Mouse (Mus musculus): ENCODE measurements around the gene Fut7. TPM values are rescaled to one million over a fixed set of nuclear protein-coding genes. Genes with fewer than 3 reads are reported as not detected.

Fut7 gene
- 0.31 and 0.54 TPM in 2 replicates for polyA plus RNA-seq (2016; fragmentation: Nextera tagmentation; extraction: Ambion mirVana)

DNA sequence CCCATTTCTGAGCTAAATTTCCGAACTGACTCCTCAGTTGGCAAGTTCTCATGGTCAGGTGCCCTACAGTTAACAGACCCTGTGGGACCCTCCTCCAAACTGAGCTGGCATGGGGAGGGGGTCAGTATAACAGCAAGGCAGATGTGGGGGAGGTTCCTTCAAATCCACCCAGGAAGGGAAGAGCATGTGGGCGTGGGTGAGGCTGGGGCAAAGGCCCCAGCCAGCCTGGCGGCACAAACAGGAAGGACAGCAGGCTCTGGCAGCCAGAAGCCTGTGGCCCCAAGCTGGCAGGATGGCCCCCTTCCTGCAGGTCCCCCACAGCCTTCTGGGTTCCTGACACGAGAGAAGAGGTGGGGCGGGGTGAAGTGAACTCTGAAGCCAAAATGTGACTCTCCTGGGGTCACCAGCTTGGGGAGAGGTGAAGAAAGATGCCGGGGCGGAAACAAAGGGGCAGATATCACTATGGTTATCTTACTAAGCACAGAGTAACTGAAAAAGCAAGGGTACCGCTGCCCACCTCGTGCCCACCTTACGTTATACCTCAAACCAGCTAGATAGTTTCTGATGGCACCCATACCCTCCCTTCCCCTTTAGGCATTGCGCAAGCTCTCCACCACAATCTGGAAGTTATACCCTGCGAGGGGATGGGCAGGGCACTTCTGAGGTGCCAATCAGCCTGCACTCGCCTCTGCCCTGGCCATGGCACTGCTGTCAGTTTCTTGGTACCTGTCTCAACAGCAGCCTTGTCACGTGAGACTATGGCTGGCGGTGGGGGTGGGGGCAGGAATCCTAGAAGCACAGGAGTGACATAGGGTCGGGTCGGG lies at the start of gene Fut7:
TSS of gene Fut7 (plus strand) at position 681 of the 824 bp plus-strand sequence.
- Histone ChIP-seq H3K4me1 (peaks cover 20% of the 10 kb centered on the region), H3K9ac (no peak within 1 kb of the TSS), H3K4me3 (no peak within 1 kb of the TSS), H3K9me3 (replicated peaks) (no peaks in the 10 kb centered on the region), H3K4me2 (no peak within 1 kb of the TSS), H3K27ac (no peak within 1 kb of the TSS), H3K36me3 (no peaks in the 10 kb centered on the region), H3K27me3 (replicated peaks) (peaks cover 50% of the 10 kb centered on the region)
- ATAC-seq = no peak
- WGBS (ENCODE audit: insufficient replicate concordance) = 39% methylated on average over 17 of the region's 17 CpGs

DNA sequence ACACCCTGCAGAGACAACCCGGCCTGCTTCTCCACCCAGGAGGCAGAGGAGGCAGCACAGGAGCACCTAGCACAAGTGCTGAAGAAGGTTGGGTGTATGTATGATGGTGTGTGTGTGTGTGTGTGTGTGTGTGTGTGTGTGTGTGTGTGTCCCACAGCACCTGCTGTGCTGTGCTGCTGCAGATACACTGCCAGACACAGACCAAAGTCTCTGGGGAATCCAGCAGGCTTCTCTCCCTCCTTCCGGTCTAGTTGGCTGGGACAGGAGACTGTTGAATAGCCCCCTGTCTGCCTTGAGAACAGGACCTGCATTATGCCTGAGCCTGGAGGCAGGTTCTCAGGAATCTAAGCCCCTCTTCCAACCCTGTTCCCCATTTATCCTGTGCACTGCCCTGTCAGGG lies 49.6 kb upstream of the Fut7 start:
- Histone ChIP-seq H3K9ac (peak overlapping the region; percentile 87), H3K4me3 (peak overlapping the region; percentile 81), H3K4me2 (peak overlapping the region; percentile 96), H3K9me3 (replicated peaks) (no peaks in the 10 kb centered on the region), H3K27me3 (replicated peaks) (no peaks in the 10 kb centered on the region), H3K36me3 (peaks cover 42% of the 10 kb centered on the region), H3K27ac (peak overlapping the region; percentile 91), H3K4me1 (peaks cover 74% of the 10 kb centered on the region)
- WGBS (ENCODE audit: insufficient replicate concordance) = 66% methylated on average over 2 of the region's 2 CpGs
- ATAC-seq = no peak

DNA sequence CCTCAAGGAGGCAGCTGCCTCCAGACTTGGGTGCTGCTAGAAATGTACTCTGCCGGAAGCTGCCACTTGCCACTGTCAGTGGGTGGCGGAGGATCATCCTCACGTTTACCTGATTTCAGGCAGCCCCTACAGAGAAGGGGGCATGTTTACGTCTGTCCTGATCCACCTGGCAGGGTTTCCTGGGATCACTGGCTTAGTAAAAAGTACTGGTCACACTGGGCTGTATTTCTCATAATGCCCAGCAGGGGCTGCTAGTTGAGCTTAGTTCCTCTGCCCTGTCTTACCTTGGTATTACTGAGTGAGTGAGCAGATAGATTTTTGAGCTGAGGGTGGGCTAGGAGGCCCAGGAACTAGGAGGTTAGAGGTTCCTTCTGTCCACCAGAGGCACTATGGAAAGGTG lies 46.5 kb upstream of the Fut7 start:
- no peak overlapping the region for H3K4me2 ChIP-seq
- H3K36me3 ChIP-seq = peaks cover 47% of the 10 kb centered on the region
- no peak for ATAC-seq
- 59% methylated on average over 4 of the region's 4 CpGs for WGBS (ENCODE audit: insufficient replicate concordance)
- no peaks in the 10 kb centered on the region; the same call in 1 of the 2 replicates for H3K27me3 ChIP-seq (replicated peaks)
- no peak overlapping the region; the same call in 1 of the 2 replicates for H3K27ac ChIP-seq
- peaks cover 48% of the 10 kb centered on the region for H3K4me1 ChIP-seq
- no peak overlapping the region for H3K9ac ChIP-seq
- no peaks in the 10 kb centered on the region for H3K9me3 ChIP-seq (replicated peaks)
- H3K4me3 ChIP-seq = no peak overlapping the region

DNA sequence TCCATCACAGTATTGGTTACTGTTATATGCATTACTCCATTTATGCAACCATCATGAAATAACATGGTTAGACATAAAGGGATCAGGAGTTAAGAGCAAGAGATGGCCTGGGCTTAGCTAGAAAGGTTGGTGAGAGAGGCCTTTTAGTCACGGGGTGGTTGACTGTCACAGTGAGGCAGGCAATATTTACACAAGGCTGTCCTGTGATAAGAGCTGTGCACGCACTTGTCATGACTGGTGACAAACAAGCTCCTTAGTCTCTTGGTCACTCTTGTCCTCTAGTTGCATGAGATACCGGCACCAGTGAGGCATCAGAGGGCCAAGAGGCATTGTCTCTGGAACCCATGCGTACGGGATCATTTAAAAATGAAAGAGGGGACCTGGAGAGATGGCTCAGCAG lies 38.6 kb upstream of the Fut7 start:
- WGBS (ENCODE audit: insufficient replicate concordance) = 47% methylated on average over 5 of the region's 5 CpGs
- H3K9ac ChIP-seq = no peak overlapping the region
- H3K4me3 ChIP-seq = no peak overlapping the region
- no peak overlapping the region for H3K27ac ChIP-seq
- no peaks in the 10 kb centered on the region for H3K9me3 ChIP-seq (replicated peaks)
- no peaks in the 10 kb centered on the region for H3K36me3 ChIP-seq
- peaks cover 17% of the 10 kb centered on the region; the same call in 1 of the 2 replicates for H3K27me3 ChIP-seq (replicated peaks)
- H3K4me2 ChIP-seq = no peak overlapping the region
- ATAC-seq = no peak
- peaks cover 2% of the 10 kb centered on the region; the same call in 1 of the 2 replicates for H3K4me1 ChIP-seq

DNA sequence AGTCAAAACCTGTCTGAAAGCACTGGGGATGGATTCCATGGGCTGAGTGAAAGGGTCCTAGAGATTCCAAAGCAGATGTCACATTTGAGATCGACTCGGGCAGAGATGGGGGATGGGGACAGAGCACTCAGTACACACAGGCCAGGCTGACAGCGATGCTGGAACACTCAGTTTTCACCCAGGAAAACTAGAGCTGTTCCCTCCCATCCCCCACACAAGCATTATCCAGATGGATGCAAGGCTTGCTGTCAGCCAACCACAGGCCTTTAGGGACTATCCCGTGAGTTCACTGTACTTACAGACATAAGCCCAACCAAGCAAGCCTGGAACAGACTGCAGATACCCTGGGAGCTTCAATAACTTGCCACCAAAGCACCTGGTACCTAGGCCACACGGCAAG lies 31.8 kb upstream of the Fut7 start:
- Histone ChIP-seq H3K4me1 (peaks cover 9% of the 10 kb centered on the region), H3K27me3 (replicated peaks) (peaks cover 53% of the 10 kb centered on the region), H3K4me3 (no peak overlapping the region), H3K36me3 (no peaks in the 10 kb centered on the region), H3K9me3 (replicated peaks) (no peaks in the 10 kb centered on the region), H3K27ac (no peak overlapping the region), H3K9ac (no peak overlapping the region), H3K4me2 (no peak overlapping the region)
- WGBS (ENCODE audit: insufficient replicate concordance) = 55% methylated on average over 5 of the region's 5 CpGs
- ATAC-seq = no peak

DNA sequence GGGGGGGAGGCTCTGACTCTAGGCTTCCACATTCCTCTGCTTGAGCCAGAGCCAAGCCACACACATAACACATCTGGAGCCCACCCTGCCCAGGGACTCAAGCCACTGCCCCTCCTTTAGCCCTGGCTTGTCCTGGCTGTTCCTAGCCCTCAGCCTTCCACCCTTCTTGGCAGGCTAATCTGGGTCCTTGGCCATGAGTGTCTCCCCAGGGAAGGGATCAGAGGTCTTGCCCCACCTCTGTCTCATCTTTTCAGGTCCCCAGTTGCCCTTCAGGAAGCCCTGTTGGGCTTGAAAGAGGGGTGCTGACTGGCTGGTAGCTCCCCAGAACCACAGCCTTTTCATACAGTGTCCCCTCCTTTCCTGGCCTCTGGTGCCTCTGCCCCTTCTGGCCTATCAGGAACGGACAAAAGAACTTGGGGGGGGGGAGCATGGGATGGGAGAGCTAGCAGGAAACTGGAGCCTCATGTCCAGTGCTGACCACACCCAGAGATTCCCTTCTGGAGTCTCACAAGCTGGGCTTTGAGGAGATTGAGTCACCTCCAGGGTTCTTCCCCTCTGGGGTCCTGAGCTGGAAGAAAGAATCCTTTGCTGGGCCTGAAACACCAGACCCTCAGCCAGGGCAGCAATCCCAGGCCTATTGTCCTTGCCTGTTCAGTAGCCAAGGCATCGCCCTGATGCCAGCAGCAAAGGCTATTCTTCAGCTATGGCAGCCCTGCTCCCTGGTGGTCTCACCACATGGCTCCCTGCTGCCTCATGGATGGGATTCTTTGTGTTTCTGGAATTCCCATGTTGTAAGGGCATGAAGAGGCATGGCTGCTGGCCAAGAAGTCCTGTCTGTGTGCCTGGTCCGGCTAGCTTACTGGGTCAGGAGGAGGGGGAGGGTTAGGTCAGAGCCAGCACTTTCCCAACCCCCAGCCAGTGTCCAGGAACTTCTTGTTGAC lies 28.5 kb upstream of the Fut7 start:
- Histone ChIP-seq H3K27me3 (replicated peaks) (peaks cover 82% of the 10 kb centered on the region), H3K4me3 (no peak overlapping the region), H3K9ac (no peak overlapping the region), H3K4me2 (no peak overlapping the region), H3K36me3 (no peaks in the 10 kb centered on the region), H3K4me1 (peaks cover 10% of the 10 kb centered on the region), H3K27ac (no peak overlapping the region), H3K9me3 (replicated peaks) (no peaks in the 10 kb centered on the region)
- WGBS (ENCODE audit: insufficient replicate concordance) = 44% methylated on average over 3 of the region's 3 CpGs
- no peak for ATAC-seq

DNA sequence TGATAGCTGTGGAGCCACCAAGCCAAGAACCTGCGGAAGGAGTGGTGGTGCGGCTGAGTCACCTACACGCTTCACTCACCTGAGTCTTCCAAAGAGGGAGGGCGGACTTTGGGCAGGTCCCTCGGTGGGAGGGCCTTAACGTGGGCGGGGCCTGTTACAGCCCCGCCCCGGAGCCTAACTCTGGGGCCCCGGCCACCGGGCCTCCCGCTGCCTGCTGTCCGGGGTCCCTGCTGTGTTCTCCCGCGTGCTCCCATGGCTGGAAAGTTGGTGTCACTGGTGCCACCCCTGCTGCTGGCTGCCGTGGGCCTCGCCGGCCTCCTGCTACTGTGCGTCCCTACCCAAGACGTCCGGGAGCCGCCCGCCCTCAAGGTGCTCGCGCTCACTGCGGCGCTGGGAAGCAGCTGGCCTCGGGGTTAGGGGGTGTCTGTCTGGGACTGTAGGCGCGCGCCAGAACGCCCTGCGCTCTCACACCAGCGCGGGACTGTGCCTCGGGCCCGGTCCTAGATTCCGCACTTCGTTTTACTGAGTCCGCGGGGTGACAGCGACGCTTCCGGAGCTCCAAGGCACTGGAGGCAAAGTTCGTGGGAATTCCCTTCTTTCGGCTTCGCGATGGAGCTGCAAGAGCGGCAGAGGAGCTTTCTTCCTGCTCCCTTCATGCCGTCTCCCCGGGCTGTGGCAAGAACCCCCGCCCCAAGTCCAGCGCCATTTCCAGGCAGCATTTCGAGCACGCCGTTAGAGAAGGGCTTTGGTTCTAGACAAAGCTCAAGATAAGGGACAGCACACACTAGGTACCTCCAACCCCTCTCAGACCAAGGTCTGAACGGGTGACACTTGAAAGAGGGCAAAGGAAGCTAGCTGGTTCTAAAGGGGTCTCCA lies 27.1 kb upstream of the Fut7 start, which contains the start of gene Entpd2:
TSS of gene Entpd2 (plus strand) at position 154 of the 876 bp plus-strand sequence.
- peak; percentile 30; the same call in 1 of the 2 replicates for ATAC-seq
- Histone ChIP-seq H3K9me3 (replicated peaks) (no peaks in the 10 kb centered on the region), H3K4me2 (peak within 1 kb of the TSS; percentile 70), H3K27ac (no peak within 1 kb of the TSS), H3K27me3 (replicated peaks) (peaks cover 96% of the 10 kb centered on the region), H3K4me1 (peaks cover 17% of the 10 kb centered on the region), H3K4me3 (peak within 1 kb of the TSS; percentile 48), H3K9ac (peak within 1 kb of the TSS; percentile 14; the same call in 1 of the 2 replicates), H3K36me3 (no peaks in the 10 kb centered on the region)
- WGBS (ENCODE audit: insufficient replicate concordance) = 3% methylated on average over 57 of the region's 57 CpGs

DNA sequence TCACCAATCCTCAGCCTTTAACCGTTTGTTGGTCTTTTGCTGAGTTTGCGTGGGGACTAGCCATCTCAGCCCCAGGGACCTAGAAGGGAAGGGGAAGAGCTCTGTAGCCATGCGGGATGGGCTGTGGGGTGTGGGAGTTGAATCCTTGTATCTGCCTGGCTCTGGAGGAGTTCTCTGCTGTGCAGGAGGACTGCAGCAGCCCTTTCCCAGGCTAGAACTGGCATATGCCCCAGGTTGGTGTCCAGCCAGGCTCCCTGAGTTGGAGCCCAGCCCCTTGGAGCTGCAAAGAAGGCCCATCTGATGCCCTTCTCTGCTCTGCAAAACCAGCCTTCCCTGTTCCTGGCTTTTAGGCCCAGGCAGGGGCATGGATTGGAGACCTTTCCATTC lies 26.5 kb upstream of the Fut7 start:
- H3K27ac ChIP-seq = no peak overlapping the region
- H3K27me3 ChIP-seq (replicated peaks) = peaks cover 99% of the 10 kb centered on the region
- peak overlapping the region; percentile 48; the same call in 1 of the 2 replicates for H3K4me3 ChIP-seq
- WGBS (ENCODE audit: insufficient replicate concordance) = 26% methylated on average over 3 of the region's 3 CpGs
- H3K9ac ChIP-seq = no peak overlapping the region
- H3K36me3 ChIP-seq = no peaks in the 10 kb centered on the region
- no peaks in the 10 kb centered on the region for H3K9me3 ChIP-seq (replicated peaks)
- H3K4me2 ChIP-seq = peak overlapping the region; percentile 70
- peaks cover 17% of the 10 kb centered on the region for H3K4me1 ChIP-seq
- no peak for ATAC-seq

DNA sequence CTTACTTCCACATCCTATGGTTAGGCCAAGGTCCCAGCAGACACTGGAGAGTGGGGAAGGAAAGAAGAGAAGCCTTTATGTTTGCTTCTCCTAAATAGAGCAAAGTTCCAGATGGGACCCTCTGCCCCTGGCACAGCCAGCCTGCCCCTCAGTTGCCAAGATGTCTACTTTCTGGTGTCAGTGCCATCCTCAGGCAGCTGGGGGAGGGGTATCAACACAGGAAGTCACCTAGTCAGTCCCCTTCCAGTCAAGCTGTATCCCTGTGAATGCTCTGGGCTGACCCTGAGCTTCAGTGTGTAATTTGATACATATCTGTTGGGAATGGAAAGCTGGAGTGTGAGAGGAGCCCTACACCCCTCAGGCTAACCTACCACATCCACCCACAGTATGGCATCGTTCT lies 26.1 kb upstream of the Fut7 start:
- Histone ChIP-seq H3K27ac (no peak overlapping the region), H3K4me2 (no peak overlapping the region), H3K4me1 (peaks cover 17% of the 10 kb centered on the region), H3K4me3 (no peak overlapping the region), H3K36me3 (no peaks in the 10 kb centered on the region), H3K9ac (no peak overlapping the region), H3K9me3 (replicated peaks) (no peaks in the 10 kb centered on the region), H3K27me3 (replicated peaks) (peaks cover 99% of the 10 kb centered on the region)
- no peak for ATAC-seq
- 8% methylated on average over 1 of the region's 1 CpGs for WGBS (ENCODE audit: insufficient replicate concordance)

DNA sequence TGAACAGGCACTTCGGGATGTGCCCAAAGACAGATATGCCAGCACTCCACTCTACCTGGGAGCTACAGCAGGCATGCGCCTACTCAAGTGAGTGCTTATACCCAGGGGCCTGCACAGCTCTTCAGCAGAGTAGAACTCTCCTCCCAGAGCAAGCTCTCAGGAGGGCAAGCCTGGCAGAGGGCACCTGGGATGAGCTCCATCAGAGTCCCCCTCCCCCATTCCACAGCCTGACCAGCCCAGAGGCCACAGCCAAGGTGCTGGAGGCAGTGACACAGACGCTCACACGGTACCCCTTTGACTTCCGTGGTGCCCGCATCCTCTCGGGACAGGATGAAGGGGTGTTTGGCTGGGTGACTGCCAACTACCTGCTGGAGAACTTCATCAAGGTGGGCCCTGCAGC lies 25.0 kb upstream of the Fut7 start:
- no peak overlapping the region for H3K9ac ChIP-seq
- peaks cover 100% of the 10 kb centered on the region for H3K27me3 ChIP-seq (replicated peaks)
- no peak overlapping the region for H3K4me2 ChIP-seq
- 76% methylated on average over 7 of the region's 7 CpGs for WGBS (ENCODE audit: insufficient replicate concordance)
- no peak for ATAC-seq
- H3K27ac ChIP-seq = no peak overlapping the region
- H3K36me3 ChIP-seq = no peaks in the 10 kb centered on the region
- no peaks in the 10 kb centered on the region for H3K9me3 ChIP-seq (replicated peaks)
- peaks cover 23% of the 10 kb centered on the region for H3K4me1 ChIP-seq
- H3K4me3 ChIP-seq = no peak overlapping the region

DNA sequence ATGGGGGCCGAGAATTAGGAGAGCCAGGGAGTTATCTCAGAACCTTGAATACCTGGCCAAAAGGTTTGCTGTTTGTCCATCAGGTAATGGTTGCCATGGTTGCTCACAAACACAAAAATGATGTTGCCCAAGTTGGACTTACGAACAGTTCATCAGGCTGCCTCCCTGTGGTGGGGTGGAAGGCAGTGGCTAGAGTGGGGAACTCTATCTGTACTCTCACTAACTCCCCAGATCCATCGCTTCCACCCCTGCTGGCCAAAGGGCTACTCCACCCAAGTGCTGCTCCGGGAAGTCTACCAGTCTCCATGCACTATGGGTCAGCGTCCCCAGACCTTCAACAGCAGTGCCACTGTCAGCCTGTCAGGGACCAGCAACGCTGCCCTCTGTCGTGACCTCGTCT lies 24.0 kb upstream of the Fut7 start, which contains the start of gene Npdc1:
TSS of gene Npdc1 (plus strand) at position 301 of the 400 bp plus-strand sequence.
- no peaks in the 10 kb centered on the region for H3K9me3 ChIP-seq (replicated peaks)
- ATAC-seq = no peak
- H3K4me3 ChIP-seq = no peak within 1 kb of the TSS
- peaks cover 25% of the 10 kb centered on the region for H3K4me1 ChIP-seq
- 43% methylated on average over 8 of the region's 8 CpGs for WGBS (ENCODE audit: insufficient replicate concordance)
- H3K27ac ChIP-seq = no peak within 1 kb of the TSS
- H3K36me3 ChIP-seq = no peaks in the 10 kb centered on the region
- peaks cover 100% of the 10 kb centered on the region for H3K27me3 ChIP-seq (replicated peaks)
- no peak within 1 kb of the TSS for H3K4me2 ChIP-seq
- no peak within 1 kb of the TSS for H3K9ac ChIP-seq
